ENCODE assay signal across 15 mouse cellular contexts in genomic region chr17:7467638-7468037, GRCm38 (mm10).
DNase-seq lines count a peak whose midpoint lies in the region; ATAC-seq lines count a peak whose summit lies in the region.
"Had no signal": no experiment of that assay in that cellular context is flagged by ENCODE, and none has a peak within 500 bp of the region (broad histone marks: within the 10 kb centered on the region; RNA-seq: fewer than 3 reads in every experiment).

No protein-coding gene starts in this region.

- no peak overlapping the region for H3K9ac ChIP-seq in forebrain, embryonic 14.5 days (ENCODE audit: low read length)
- H3K9ac ChIP-seq in forebrain, embryonic 16.5 days (replicated peaks; ENCODE audit: low read depth, low read length), result no peak overlapping the region
- H3K9ac ChIP-seq in hindbrain, embryonic 15.5 days, result no peak overlapping the region
- no peak overlapping the region for H3K9ac ChIP-seq in midbrain, embryonic 16.5 days (ENCODE audit: low read depth, low read length)
- H3K9ac ChIP-seq in heart, embryonic 12.5 days, result no peak overlapping the region
- H3K9ac ChIP-seq: limb, embryonic 15.5 days; liver, postnatal 0 days had no signal

- no peaks in the 10 kb centered on the region for H3K36me3 ChIP-seq in forebrain, embryonic 14.5 days (ENCODE audit: control insufficient read depth, insufficient read depth, low read length)
- H3K36me3 ChIP-seq in forebrain, embryonic 16.5 days (ENCODE audit: control insufficient read depth, insufficient read depth), result no peaks in the 10 kb centered on the region
- no peaks in the 10 kb centered on the region for H3K36me3 ChIP-seq in hindbrain, embryonic 15.5 days
- H3K36me3 ChIP-seq in midbrain, embryonic 16.5 days (ENCODE audit: control insufficient read depth, insufficient read depth, low read length), result no peaks in the 10 kb centered on the region
- no peaks in the 10 kb centered on the region for H3K36me3 ChIP-seq in heart, embryonic 12.5 days
- H3K36me3 ChIP-seq: limb, embryonic 15.5 days had no signal

- 14% methylated on average over 3 of the region's 3 CpGs for whole genome bisulfite sequencing in forebrain, embryonic 14.5 days
- 21% methylated on average over 3 of the region's 3 CpGs for WGBS in forebrain, embryonic 16.5 days
- WGBS in hindbrain, embryonic 15.5 days, result 20% methylated on average over 3 of the region's 3 CpGs
- 20% methylated on average over 3 of the region's 3 CpGs for WGBS in midbrain, embryonic 16.5 days
- WGBS in heart, embryonic 12.5 days, result 25% methylated on average over 3 of the region's 3 CpGs

- H3K4me2 ChIP-seq in forebrain, embryonic 14.5 days (ENCODE audit: low read length), result no peak overlapping the region
- no peak overlapping the region for H3K4me2 ChIP-seq in forebrain, embryonic 16.5 days (ENCODE audit: low read length)
- no peak overlapping the region for H3K4me2 ChIP-seq in hindbrain, embryonic 15.5 days
- no peak overlapping the region for H3K4me2 ChIP-seq in midbrain, embryonic 16.5 days (ENCODE audit: low read length)
- H3K4me2 ChIP-seq in heart, embryonic 12.5 days, result no peak overlapping the region
- H3K4me2 ChIP-seq: limb, embryonic 15.5 days had no signal

- DNase-seq in forebrain, embryonic 14.5 days (ENCODE audit: low spot score), result peak; percentile 31
- peak; percentile 66 for DNase-seq in embryo, embryonic 10.5 days (ENCODE audit: low spot score)
- no peak for DNase-seq in urinary bladder, postnatal 10 days (ENCODE audit: low spot score)
- DNase-seq in thymus, postnatal 14 days, result no peak
- DNase-seq: adrenal gland, postnatal 25 days; cerebellum, adult 9-10 months; liver, postnatal 0 days had no signal

- H3K9me3 ChIP-seq in forebrain, embryonic 14.5 days (replicated peaks; ENCODE audit: control insufficient read depth, low read length), result no peaks in the 10 kb centered on the region
- H3K9me3 ChIP-seq in forebrain, embryonic 16.5 days (ENCODE audit: control insufficient read depth, low read length), result no peaks in the 10 kb centered on the region
- no peaks in the 10 kb centered on the region for H3K9me3 ChIP-seq in hindbrain, embryonic 15.5 days
- no peaks in the 10 kb centered on the region for H3K9me3 ChIP-seq in midbrain, embryonic 16.5 days (replicated peaks; ENCODE audit: control insufficient read depth, low read length, poor library complexity, severe bottlenecking)
- H3K9me3 ChIP-seq in heart, embryonic 12.5 days (replicated peaks), result peaks cover 4% of the 10 kb centered on the region
- H3K9me3 ChIP-seq: limb, embryonic 15.5 days had no signal

- no peaks in the 10 kb centered on the region for H3K27me3 ChIP-seq in forebrain, embryonic 14.5 days (replicated peaks; ENCODE audit: control insufficient read depth, insufficient read depth, low read length)
- no peaks in the 10 kb centered on the region for H3K27me3 ChIP-seq in forebrain, embryonic 16.5 days (replicated peaks; ENCODE audit: control insufficient read depth, insufficient read depth, low read length)
- H3K27me3 ChIP-seq in hindbrain, embryonic 15.5 days, result no peaks in the 10 kb centered on the region
- H3K27me3 ChIP-seq in midbrain, embryonic 16.5 days (ENCODE audit: control insufficient read depth, insufficient read depth, low read depth, low read length), result no peaks in the 10 kb centered on the region
- H3K27me3 ChIP-seq in heart, embryonic 12.5 days (replicated peaks), result no peaks in the 10 kb centered on the region
- H3K27me3 ChIP-seq: CH12.LX; limb, embryonic 15.5 days had no signal

- H3K4me1 ChIP-seq in forebrain, embryonic 14.5 days (ENCODE audit: control insufficient read depth, insufficient read depth, low read length), result no peaks in the 10 kb centered on the region
- H3K4me1 ChIP-seq in forebrain, embryonic 16.5 days (replicated peaks; ENCODE audit: control insufficient read depth, insufficient read depth, low read length), result no peaks in the 10 kb centered on the region
- peaks cover 5% of the 10 kb centered on the region for H3K4me1 ChIP-seq in hindbrain, embryonic 15.5 days (replicated peaks)
- peaks cover 3% of the 10 kb centered on the region; the same call in 1 of the 2 replicates for H3K4me1 ChIP-seq in midbrain, embryonic 16.5 days (ENCODE audit: control insufficient read depth, insufficient read depth, low read length)
- peaks cover 18% of the 10 kb centered on the region for H3K4me1 ChIP-seq in heart, embryonic 12.5 days (replicated peaks)
- H3K4me1 ChIP-seq: limb, embryonic 15.5 days had no signal

- H3K27ac ChIP-seq in forebrain, embryonic 14.5 days (ENCODE audit: low read depth, low read length), result no peak overlapping the region
- H3K27ac ChIP-seq in forebrain, embryonic 16.5 days (ENCODE audit: low read length), result no peak overlapping the region
- H3K27ac ChIP-seq in hindbrain, embryonic 15.5 days (replicated peaks), result no peak overlapping the region
- H3K27ac ChIP-seq in midbrain, embryonic 16.5 days (ENCODE audit: low read length), result no peak overlapping the region
- no peak overlapping the region for H3K27ac ChIP-seq in heart, embryonic 12.5 days (ENCODE audit: poor library complexity, severe bottlenecking)
- H3K27ac ChIP-seq: kidney, postnatal 0 days; limb, embryonic 15.5 days had no signal

- peak; percentile 15; the same call in 1 of the 2 replicates for ATAC-seq in forebrain, embryonic 14.5 days
- ATAC-seq in forebrain, embryonic 16.5 days, result no peak
- peak; percentile 48; the same call in 1 of the 2 replicates for ATAC-seq in hindbrain, embryonic 15.5 days (ENCODE audit: low FRiP score, low read depth)
- ATAC-seq in midbrain, embryonic 16.5 days, result 0 out of 2 replicates have a peak, but pooled peaks have one; percentile 58
- no peak for ATAC-seq in heart, embryonic 12.5 days (ENCODE audit: insufficient number of reproducible peaks, low FRiP score)
- ATAC-seq: inflammation-experienced regulatory T-cells, adult 6 months; liver, postnatal 0 days had no signal

- no peak overlapping the region for H3K4me3 ChIP-seq in forebrain, embryonic 14.5 days (ENCODE audit: low read depth, low read length)
- no peak overlapping the region for H3K4me3 ChIP-seq in forebrain, embryonic 16.5 days (replicated peaks; ENCODE audit: low read length)
- H3K4me3 ChIP-seq in hindbrain, embryonic 15.5 days, result no peak overlapping the region
- H3K4me3 ChIP-seq in midbrain, embryonic 16.5 days (ENCODE audit: low read depth, low read length), result no peak overlapping the region
- H3K4me3 ChIP-seq in heart, embryonic 12.5 days, result no peak overlapping the region
- H3K4me3 ChIP-seq: limb, embryonic 15.5 days had no signal

Comparison
In these comparisons a context has a peak if more than half of its experiments do, and no peak if none do; other contexts are left out.
1. ATAC-seq: peak in forebrain, embryonic 14.5 days (single experiment), hindbrain, embryonic 15.5 days (single experiment) and midbrain, embryonic 16.5 days (single experiment); none in forebrain, embryonic 16.5 days (single experiment) and heart, embryonic 12.5 days (single experiment).
2. DNase-seq: peak in forebrain, embryonic 14.5 days (single experiment) and embryo, embryonic 10.5 days (single experiment); none in urinary bladder, postnatal 10 days (single experiment) and thymus, postnatal 14 days (single experiment).